Mouse (Mus musculus) monocyte, adult 5-6 weeks (primary cell): ENCODE results near the gene Lsm12. TPM values are rescaled to one million over a fixed set of nuclear protein-coding genes. Genes with fewer than 3 reads are reported as not detected.

ENCODE experiments used
- ATAC-seq: fragments of 153-309, 156-312 bp; replicated peaks from 2 replicates; pipeline ENCODE4 v1.8.0; 2017; ENCODE audit warnings: mild to moderate bottlenecking; ENCODE audit not compliant: low TSS enrichment, insufficient number of reproducible peaks, severe bottlenecking, poor library complexity, low FRiP score
- total RNA-seq: library from RNA; stranded (forward); fragments of 200-1000, 200-491, 200-594 nt; gene quantifications from 3 replicates; pipeline ENCODE4 v1.2.3, GENCODE M21; 2017

Lsm12 gene
- total RNA-seq, 1 experiment from 2014 or later = 26.7 TPM

DNA sequence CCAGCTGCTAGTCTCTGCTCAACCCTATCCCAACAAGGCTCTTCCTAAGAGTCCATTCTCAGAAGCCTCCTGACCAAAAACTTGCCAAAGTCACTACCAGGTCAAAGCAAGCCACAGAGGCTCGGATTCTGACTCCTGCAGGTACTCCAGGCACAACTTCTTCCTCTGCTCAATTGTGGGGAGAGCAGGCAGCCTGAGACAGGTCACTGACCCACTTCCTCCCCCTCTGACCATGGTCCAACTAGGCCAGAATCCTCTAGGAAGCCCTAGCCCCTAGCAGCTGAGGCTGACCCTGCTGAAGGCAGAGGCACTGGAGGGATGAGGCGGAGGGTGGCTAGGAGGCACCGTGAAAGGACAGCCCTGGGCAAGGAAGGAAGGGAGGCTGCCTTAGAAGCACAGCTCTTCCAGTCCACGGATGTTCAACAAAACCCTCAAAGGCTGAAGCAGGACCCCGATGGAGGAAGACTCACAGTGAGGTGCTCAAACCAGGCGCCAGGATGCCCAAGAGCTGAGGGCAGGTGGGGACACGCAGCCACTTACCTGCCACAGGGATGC lies 32.9 kb upstream of the Lsm12 start:
- ATAC-seq = no peak

DNA sequence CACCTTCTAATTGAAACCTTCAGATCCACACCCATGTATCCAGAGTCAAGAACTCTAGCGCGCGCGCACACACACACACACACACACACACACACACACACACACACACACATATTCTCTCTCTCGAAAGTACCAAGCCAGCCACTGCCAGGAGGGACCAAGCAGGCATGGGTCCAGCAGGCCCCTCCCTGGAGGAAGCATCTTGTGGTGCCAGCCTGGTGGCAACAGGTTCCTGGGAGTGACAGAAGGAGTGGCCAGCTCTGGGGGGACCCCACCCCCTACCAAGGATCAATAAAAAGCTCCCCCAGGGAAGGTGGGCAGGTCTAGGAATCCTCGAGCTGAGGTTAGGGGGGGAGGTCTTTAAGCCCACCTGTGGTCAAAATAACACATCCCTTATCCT lies 32.3 kb upstream of the Lsm12 start:
- no peak for ATAC-seq

DNA sequence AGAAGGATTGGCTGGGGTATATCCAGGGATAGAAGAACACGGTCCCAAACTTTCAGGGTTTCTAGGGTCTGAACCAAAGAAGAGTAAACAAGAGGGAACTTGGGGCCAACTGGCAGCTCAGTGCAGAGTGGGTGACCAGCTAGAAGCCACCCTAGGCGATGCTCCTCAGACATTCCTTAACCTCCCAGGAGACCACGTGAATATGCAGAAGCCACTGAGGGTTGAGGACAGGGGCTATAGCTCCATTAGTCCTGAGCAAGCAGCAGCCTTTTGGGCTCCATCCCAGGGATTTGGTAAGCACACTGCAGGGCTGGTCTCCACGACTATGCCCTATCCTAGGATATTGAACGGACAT lies 31.8 kb upstream of the Lsm12 start:
- ATAC-seq = no peak

DNA sequence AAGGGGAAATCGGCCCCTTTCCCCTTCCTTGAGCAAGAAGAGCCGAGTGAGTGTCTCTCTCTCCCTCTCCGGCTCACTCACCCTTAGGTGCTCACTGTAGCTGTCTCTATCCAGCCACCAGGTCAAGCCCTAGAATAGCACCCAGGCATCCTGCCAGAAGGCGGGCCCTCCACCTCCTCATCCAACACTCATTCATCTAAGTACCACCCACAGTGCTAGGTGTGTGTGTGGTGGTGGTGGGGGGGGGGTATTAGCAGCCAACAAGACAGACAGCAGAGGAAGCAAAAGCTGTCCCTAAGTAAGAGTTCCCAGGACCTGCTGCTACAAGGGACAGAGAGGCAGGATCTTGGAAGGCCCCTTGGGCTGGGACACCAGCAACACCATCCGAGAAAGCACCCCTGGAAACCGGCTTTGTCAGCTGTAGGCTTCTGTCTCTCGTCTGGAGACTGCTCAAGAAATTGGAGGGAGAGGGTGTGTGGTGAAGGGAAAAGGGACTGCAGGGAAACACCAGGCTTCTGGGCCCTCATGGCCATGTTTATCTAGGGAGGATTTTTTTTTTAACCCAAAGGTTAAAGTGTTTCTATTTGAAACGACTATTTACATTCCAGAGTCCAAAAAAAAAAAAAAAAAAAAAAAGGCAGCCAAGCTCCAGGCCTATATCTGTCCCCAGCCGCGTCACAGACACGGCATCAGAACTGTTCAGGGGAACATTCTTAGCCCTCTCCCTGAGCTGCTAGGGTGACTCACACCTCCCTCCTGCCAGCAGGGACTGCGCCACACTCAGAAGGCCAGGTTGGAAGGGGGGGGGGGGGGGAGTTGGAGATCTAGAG lies 31.2 kb upstream of the Lsm12 start:
- no peak for ATAC-seq

DNA sequence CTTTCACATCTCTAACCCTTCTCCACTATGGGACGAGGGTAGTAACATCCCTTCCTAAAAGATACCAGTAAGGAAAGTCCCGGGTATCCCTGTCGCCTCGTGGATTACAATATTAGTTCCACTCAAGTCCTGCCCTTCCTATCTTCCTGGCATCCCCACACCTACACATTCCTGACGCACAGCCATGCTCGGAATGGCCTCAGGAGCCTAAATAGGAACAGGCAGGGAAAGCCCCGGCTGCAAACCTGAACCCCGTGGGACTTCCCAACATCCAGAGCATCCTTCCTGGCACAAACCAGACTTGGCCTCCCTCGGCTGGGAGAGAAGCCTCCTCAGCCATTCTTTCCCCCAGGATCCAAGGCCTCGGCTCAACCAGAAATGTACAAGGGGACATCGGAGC lies 30.4 kb upstream of the Lsm12 start:
- ATAC-seq = no peak

DNA sequence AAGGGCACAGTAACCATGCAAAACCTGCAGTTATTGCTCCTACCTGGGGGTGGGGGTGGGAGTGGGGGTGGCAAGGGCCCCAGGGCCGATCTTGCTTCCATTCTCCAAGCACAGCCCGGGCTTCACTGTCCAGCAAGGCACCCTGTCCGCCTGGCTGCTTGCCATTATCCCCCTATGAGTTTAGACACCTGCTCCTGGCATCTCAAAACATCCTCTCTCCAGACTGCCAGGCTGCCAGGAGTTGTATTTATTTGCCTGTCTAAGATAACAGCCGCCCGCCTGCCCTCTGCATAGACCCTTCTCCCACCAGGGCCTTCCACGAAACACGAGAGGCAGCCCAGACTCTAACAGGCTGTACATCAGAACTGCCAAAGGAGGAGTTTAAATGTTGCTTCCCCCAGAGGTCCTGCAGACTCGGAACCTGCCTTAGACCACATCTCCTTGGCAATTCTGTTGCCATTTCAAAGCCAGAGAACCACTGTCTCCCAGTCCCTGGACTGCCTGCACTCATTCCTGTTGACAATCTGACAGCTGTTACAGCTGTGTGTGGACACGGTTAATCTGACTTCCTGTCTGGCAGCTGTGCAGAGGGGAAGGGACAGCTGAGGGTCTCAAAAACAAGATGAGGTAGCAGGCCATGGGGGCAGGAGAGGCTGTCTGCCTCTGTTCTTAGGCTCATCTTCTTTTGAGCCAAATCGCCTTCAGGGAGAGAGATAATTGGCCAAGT lies 29.5 kb upstream of the Lsm12 start:
- no peak for ATAC-seq

DNA sequence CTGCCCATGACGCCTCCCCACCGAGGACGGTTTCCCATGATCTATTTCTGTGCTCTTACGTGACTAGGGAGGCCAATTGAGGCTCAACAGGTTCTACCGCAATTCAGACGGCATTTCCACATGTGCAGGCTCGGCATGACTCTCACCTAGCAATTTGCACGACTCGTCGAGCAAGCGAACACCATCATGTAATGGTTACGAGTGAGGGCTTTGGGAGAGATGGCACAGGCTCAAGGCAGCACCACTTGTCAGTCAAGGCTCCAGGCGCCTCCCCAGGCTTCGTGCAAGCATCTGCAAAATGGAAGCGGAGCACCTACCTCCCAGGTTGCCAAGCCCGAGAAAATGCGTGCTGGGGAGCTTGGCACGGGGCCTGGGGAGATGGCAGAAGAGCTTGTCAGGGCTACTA lies 26.8 kb upstream of the Lsm12 start:
- ATAC-seq = no peak

DNA sequence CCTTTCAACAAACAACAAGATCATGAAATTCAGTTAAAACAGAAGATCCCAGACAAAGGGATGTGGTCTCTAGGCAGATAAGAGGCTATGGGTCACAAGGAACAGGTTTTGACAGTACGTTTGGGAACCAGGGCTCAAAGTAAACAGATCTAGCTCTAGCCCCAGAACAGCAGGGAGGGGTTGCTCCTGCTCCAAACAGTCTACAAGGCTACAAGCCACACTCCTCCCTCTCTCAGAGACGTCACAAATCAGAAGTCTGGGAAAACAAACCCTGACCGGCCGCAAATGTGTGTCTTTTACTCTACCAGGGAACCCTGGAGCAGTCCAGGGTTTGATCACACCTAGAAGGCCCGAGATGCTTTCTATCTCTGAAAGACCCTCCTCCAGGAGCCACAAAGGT lies 25.9 kb upstream of the Lsm12 start:
- ATAC-seq = no peak

DNA sequence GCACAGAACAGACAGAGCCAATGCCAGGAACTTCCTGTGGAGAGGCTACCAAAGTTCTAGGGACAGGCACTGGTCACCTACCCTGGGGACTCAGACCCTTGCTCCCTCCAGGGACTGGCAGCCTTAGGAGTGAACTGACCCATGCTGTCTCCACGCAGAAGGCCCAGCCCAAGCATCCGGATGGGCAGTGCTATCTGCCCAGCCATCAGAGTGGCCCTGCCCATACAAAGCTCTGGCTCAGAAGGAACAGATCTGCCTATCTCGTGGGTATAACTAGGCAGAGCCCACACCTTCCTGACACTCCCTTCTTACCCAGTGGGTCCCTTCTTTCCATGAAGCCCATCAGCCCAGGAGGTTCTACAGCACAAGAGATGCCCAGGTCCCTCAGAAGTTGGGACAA lies 25.1 kb upstream of the Lsm12 start:
- no peak for ATAC-seq

DNA sequence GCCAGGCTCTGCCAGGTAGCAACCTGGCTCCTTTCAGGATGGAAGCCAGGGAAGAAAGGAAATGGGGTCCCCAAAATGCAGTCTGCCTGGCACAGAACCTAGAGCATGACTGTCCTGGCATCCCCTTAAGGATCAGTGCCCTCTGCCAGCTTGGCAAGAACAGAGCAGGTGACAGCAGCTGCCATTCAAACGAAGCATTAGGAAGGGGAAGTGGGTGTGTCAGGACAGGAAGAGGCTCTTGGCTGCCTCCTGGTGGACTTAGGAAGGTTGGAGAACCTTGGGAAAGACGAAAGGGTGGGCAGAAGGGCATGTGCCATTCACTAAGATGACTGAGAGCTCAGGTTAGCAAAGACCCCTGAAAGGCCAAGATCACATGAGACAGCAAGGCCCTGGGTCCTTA lies 24.6 kb upstream of the Lsm12 start:
- peak; percentile 83 for ATAC-seq

DNA sequence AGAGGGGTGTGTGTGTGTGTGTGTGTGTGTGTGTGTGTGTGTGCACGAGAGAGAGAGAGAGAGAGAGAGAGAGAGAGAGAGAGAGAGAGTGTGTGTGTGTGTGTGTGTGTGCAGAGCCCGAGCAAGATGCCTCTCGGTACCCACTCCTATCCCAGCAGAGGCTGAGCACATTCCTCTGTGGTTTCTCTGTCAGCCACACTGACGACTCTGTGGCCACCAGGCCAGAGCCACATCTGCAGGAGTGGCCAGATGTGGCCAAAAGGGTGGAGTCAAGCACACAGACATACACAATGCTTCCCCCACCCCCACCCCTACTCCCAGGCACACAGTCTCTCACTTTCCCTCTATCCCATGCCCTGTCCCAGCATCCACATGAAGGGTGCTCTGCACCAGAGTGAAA lies 23.8 kb upstream of the Lsm12 start:
- no peak for ATAC-seq

DNA sequence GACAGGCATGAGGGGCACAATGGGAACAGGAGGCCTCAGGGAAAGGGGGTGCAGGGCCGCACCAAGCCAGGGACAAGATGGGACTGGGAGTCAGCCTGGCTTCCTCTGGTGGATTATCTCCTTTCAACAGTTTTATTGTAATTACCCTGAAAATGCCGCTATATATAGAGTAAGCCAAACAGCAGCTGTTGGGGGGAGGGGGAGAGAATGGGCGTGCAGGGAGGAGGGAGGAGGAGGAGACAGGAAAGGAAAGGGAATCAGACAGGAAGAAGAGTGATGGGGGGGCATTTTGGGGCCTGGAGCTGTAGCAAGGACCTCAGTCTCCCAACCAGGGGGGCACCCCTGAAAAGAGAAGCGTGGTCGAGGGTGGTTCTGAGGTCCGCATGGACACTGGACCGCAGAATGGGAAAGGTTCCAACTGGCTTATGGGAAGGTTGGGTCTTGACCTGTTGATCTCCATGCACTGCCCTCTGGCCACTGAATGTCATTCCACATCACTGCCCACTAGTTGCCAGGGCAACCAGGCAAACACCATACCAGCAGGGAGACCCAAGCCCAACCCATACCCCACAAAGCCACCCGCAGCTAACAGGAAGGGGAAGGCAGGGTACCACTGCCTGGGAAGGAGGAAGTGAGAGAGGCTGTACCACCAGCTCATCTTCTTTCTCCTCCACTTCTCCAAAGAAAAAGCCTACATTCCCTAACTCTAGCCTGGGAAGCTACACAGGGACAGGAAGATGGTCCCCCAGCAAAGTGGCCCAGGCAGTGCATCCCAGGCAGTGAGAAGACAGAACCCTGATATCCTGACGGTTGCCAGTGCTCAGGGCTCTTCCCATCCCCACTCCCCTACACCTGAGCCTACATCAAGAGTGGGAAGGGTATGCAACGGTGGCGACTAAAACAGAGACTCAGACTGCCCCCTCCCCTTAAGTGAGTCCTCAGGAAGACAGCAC lies 23.0 kb upstream of the Lsm12 start:
- ATAC-seq = no peak; the same call in 1 of the 2 replicates

DNA sequence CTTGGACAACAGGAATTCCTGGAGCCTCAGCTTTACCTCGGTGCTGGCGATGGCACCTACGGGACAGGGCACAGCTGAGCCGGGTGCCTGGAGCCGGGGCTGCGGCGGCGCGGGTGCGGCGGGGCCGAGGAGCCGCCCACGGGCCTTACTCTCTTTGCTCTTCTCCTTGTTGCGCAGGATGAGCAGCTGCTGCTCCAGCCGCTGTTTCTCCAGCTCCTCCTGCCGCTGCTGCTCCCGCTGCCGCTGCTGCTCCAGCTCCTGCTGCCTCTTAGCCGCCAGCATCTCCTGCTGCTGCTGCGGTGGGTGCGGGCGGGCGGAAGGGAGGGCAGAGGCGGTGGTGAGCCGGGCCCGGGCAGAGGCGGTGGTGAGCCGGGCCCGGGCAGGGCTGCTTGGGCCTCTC lies 21.4 kb upstream of the Lsm12 start:
- ATAC-seq = no peak

DNA sequence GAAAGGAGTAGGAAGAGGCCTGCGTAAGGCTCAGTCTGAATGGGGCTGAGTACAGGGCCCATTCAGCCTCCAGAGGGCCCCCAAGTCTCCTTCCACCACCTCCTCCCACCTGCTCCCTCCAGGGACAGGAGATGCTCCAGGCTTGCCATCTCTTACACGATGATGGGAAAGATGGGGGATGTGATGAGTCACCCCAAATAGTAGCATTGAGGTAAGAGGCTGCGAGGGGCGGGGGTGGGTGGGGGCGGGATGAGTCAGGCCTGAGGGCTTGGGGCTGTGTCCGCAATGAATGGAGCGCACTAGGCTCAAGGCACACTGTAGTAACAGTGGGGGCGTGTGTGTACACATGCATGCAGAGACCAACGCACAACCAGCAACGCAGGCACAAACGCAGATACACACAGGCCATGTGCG lies 16.3 kb upstream of the Lsm12 start:
- no peak for ATAC-seq

DNA sequence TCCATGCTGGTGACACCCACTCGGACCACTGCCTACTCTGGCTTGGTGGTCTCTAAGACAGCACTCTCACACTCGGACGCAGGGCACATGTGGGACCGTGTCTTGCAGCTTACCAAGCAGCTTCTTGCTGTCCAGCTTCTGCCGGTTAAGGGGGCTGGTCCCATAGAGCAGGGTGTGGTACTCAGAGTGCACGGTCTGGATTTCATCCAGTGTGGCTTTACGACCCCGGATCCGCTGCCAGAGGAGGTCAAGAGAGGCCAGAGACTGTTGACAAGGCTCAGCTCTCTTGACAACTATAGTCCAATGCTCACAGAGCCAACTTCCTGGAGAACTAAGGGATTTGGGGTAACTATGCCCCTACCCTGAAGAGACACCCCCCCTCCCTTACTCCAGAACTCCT lies 14.8 kb upstream of the Lsm12 start:
- ATAC-seq = no peak

DNA sequence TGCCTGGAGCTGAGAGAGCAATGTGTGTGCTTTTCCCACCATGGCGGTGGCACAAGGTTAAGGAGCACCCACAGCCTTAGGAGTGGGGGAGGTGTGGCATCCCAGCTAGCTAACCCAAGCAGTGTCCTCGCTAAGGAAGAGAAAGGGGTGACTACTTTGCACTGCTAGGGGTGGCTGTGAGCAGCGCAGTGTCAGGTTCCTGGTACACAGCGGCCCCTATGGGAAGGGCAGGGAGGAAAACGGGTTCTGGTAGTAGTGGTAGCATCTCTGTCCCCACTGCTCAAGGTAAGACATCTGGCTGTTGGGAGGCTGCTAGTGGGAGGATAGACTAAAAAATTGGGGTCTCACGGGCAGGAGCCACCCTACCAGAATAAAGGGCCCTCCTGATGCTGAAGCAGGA lies 13.1 kb upstream of the Lsm12 start:
- no peak for ATAC-seq

DNA sequence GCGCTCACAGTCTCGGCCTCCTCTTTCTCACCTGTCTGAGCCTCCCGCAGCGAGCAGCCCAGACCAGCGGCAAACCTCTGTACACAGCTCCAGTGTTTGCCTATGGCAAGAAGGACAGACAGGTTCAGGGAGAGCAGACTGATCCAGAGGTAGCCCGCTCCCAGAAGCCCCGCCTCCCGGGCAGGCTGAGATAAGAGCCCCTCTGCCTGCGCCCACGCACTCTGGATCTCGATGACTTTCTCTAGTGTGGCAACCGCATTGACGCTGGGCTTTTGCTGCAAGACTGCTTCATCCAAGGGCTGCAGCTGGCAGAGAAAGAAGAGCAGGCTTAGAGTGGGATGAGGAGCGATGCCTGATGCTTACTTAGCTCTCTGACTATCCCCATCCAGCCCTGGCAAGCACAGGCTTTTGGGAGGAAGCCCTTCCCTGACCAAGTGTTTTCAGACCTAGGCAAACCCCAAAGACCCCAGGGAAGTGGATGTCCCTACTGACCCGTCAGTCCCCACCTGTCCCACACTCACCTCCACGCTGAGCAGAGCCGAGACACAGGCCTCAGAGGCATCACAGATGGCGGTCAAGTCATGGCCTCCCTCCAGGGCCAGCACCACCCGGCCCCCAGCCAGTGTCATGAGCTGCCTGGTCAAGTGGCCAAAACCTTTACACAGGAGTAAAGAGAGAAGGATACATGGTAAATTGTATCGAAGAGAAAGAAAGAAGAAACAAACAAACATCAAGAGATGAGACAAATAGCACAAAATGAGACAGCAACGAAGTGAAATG lies 11.1 kb upstream of the Lsm12 start:
- no peak for ATAC-seq

DNA sequence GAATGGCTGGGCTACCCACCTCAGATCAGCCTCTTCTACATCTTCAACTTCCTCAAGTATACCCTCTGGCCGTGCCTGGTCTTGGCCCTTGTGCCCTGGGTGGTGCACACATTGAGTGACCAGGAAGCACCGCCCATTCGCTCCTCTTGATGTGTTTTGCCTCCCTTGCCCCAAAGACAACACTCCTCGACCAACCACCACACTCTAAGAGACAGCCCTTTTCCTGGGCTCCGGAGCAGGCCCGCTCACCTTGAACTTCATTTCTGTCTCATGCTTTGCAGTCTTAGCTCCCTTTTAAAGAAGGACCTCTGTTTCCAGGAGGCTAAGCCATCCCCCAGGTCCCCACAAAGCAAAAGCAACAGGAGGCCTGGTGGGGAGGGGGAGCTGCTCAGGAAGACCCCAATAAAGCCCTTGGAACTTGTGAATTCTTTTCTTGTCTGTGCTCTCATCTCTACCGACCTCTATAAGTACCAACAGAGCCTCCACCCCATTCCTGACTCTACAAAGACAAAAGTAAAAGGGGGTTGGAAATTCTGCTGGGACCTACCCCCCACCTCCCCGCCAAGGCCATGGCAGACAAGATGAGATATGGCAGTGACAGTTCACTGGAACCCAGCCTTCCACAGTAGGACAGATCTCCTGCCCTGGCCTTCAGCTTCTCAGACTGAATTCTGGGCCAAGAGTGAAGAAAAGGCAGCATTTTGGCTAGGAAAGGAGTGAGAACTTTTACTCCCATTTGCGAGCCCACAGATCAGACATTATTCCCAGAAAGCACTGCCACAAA lies 8.8 kb upstream of the Lsm12 start:
- no peak for ATAC-seq
